Mouse (Mus musculus): ENCODE measurements at regions not wholly inside any gene's neighbourhood (a gene's known extent, or its start where the extent isn't known, plus 50 kb on each side); places are given as distances from the start of the nearest gene placed in this dataset.

DNA sequence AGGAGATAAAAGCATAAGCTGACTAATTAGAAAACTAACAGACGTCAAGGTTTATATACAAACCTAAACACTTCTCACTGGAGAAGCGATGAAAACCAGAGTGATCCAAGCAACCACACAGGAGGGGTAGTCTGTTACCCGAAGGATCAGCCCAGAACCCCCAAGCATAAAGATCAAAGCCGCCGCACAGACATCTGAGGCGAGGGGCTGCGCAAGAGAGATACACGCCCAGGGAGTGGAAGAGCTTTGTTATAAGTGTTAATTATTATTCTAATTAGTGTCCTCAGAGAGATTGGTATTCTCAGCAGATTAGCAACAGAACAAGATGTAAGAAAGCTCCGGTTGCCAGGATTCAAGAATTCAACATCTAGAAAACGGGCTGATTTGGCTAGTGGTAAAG lies 281.2 kb downstream of the Atp23 start:
- no peak overlapping the region for H3K9ac ChIP-seq (ENCODE audit: low read depth, low read length, severe bottlenecking)
- no peak for ATAC-seq (ENCODE audit: low FRiP score, low read depth)
- no peaks in the 10 kb centered on the region for H3K36me3 ChIP-seq (ENCODE audit: control insufficient read depth, insufficient read depth, low read length)
- no peaks in the 10 kb centered on the region for H3K4me1 ChIP-seq (ENCODE audit: control insufficient read depth, insufficient read depth, low read length)
- no peak overlapping the region for H3K4me3 ChIP-seq (replicated peaks; ENCODE audit: low read length)
- no peaks in the 10 kb centered on the region for H3K9me3 ChIP-seq (ENCODE audit: control insufficient read depth, low read length)
- H3K4me2 ChIP-seq (replicated peaks; ENCODE audit: low read depth, low read length, severe bottlenecking), result no peak overlapping the region
- DNase-seq (ENCODE audit: low spot score), result no peak
- H3K27me3 ChIP-seq (ENCODE audit: control insufficient read depth, insufficient read depth, low read length), result no peaks in the 10 kb centered on the region
- no peak for TF ChIP-seq POLR2A (IDR thresholded peaks at IDR 0.05; ENCODE audit: borderline replicate concordance, extremely low read depth, insufficient read depth, insufficient read length)
- 38% methylated on average over 10 of the region's 10 CpGs for WGBS
- no peak overlapping the region for H3K27ac ChIP-seq (replicated peaks; ENCODE audit: low read depth, low read length)

DNA sequence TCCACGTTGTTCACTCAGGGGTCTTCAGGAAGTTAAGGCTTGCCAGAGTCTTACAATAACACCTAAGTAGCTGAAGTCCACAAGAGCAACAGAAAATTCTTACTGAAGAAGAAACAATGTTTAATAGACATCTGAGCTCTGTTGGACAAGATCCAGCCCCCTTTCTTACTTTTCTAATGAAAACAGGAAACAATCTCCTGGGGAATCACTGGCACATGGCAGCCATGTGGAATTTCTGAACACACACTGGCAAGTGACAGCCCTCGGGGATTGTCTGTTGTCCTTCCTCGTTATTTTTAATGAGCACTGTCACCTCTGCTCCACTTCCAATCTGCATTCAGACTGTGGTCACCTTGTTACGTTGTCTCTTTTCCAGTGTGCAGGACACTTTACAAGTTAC lies 288.9 kb downstream of the Atp23 start:
- Histone ChIP-seq H3K9ac (ENCODE audit: low read depth, low read length, severe bottlenecking) (no peak overlapping the region), H3K27me3 (ENCODE audit: control insufficient read depth, insufficient read depth, low read length) (no peaks in the 10 kb centered on the region), H3K4me1 (ENCODE audit: control insufficient read depth, insufficient read depth, low read length) (no peaks in the 10 kb centered on the region), H3K9me3 (ENCODE audit: control insufficient read depth, low read length) (no peaks in the 10 kb centered on the region), H3K27ac (replicated peaks; ENCODE audit: low read depth, low read length) (no peak overlapping the region), H3K4me3 (replicated peaks; ENCODE audit: low read length) (no peak overlapping the region), H3K36me3 (ENCODE audit: control insufficient read depth, insufficient read depth, low read length) (no peaks in the 10 kb centered on the region), H3K4me2 (replicated peaks; ENCODE audit: low read depth, low read length, severe bottlenecking) (no peak overlapping the region)
- no peak for DNase-seq (ENCODE audit: low spot score)
- TF ChIP-seq POLR2A (IDR thresholded peaks at IDR 0.05; ENCODE audit: borderline replicate concordance, extremely low read depth, insufficient read depth, insufficient read length), result no peak
- 30% methylated on average over 4 of the region's 4 CpGs for WGBS
- no peak for ATAC-seq (ENCODE audit: low FRiP score, low read depth)

DNA sequence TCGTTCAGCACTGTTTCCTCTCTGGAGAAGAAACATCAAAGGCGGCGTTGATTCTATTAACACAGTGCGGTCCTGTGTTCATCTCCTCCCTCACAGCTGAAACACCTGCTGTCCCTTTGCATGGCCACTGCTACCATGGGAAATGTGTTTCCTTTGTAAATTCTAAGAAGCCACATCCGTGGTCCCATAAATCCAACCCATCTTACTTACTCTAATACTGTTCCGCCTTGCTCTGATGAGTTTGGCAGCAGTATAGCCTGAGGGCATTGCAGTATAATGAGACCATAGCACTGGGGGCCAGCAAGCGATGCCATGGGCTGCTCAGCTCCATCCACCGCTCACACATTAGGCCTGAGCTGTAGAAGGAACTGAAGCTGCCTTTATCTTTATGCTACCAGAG lies 290.6 kb downstream of the Atp23 start:
- no peak for DNase-seq (ENCODE audit: low spot score)
- H3K27me3 ChIP-seq (ENCODE audit: control insufficient read depth, insufficient read depth, low read length), result no peaks in the 10 kb centered on the region
- no peaks in the 10 kb centered on the region for H3K36me3 ChIP-seq (ENCODE audit: control insufficient read depth, insufficient read depth, low read length)
- WGBS, result 73% methylated on average over 8 of the region's 8 CpGs
- no peak overlapping the region for H3K4me2 ChIP-seq (replicated peaks; ENCODE audit: low read depth, low read length, severe bottlenecking)
- H3K9ac ChIP-seq (ENCODE audit: low read depth, low read length, severe bottlenecking), result no peak overlapping the region
- H3K27ac ChIP-seq (replicated peaks; ENCODE audit: low read depth, low read length), result no peak overlapping the region
- no peak overlapping the region for H3K4me3 ChIP-seq (replicated peaks; ENCODE audit: low read length)
- no peaks in the 10 kb centered on the region for H3K9me3 ChIP-seq (ENCODE audit: control insufficient read depth, low read length)
- no peak for ATAC-seq (ENCODE audit: low FRiP score, low read depth)
- no peak for TF ChIP-seq POLR2A (IDR thresholded peaks at IDR 0.05; ENCODE audit: borderline replicate concordance, extremely low read depth, insufficient read depth, insufficient read length)
- no peaks in the 10 kb centered on the region for H3K4me1 ChIP-seq (ENCODE audit: control insufficient read depth, insufficient read depth, low read length)

- DNase-seq (ENCODE audit: low spot score) (no peak), ATAC-seq (ENCODE audit: low FRiP score, low read depth) (no peak)
- no peak overlapping the region for H3K9ac ChIP-seq (ENCODE audit: low read depth, low read length, severe bottlenecking)
- H3K4me3 ChIP-seq (replicated peaks; ENCODE audit: low read length), result no peak overlapping the region
- H3K4me1 ChIP-seq (ENCODE audit: control insufficient read depth, insufficient read depth, low read length), result no peaks in the 10 kb centered on the region
- H3K27me3 ChIP-seq (ENCODE audit: control insufficient read depth, insufficient read depth, low read length), result no peaks in the 10 kb centered on the region
- 83% methylated on average over 2 of the region's 2 CpGs for WGBS
- no peak overlapping the region for H3K4me2 ChIP-seq (replicated peaks; ENCODE audit: low read depth, low read length, severe bottlenecking)
- no peaks in the 10 kb centered on the region for H3K9me3 ChIP-seq (ENCODE audit: control insufficient read depth, low read length)
- no peaks in the 10 kb centered on the region for H3K36me3 ChIP-seq (ENCODE audit: control insufficient read depth, insufficient read depth, low read length)
- TF ChIP-seq POLR2A (IDR thresholded peaks at IDR 0.05; ENCODE audit: borderline replicate concordance, extremely low read depth, insufficient read depth, insufficient read length), result no peak
- no peak overlapping the region for H3K27ac ChIP-seq (replicated peaks; ENCODE audit: low read depth, low read length)
Observed at GRCm38 (mm10) chr10:126599686-126600085, 301.5 kb downstream of the Atp23 start.

- ATAC-seq (ENCODE audit: low FRiP score, low read depth), result no peak
- no peak for TF ChIP-seq POLR2A (IDR thresholded peaks at IDR 0.05; ENCODE audit: borderline replicate concordance, extremely low read depth, insufficient read depth, insufficient read length)
- Histone ChIP-seq H3K9ac (ENCODE audit: low read depth, low read length, severe bottlenecking) (no peak overlapping the region), H3K4me2 (replicated peaks; ENCODE audit: low read depth, low read length, severe bottlenecking) (no peak overlapping the region), H3K4me3 (replicated peaks; ENCODE audit: low read length) (no peak overlapping the region), H3K27ac (replicated peaks; ENCODE audit: low read depth, low read length) (no peak overlapping the region), H3K27me3 (ENCODE audit: control insufficient read depth, insufficient read depth, low read length) (no peaks in the 10 kb centered on the region), H3K36me3 (ENCODE audit: control insufficient read depth, insufficient read depth, low read length) (no peaks in the 10 kb centered on the region), H3K9me3 (ENCODE audit: control insufficient read depth, low read length) (no peaks in the 10 kb centered on the region), H3K4me1 (ENCODE audit: control insufficient read depth, insufficient read depth, low read length) (no peaks in the 10 kb centered on the region)
- DNase-seq (ENCODE audit: low spot score), result no peak
- WGBS, result 67% methylated on average over 8 of the region's 8 CpGs
Observed at GRCm38 (mm10) chr10:126568155-126568554, 333.0 kb downstream of the Atp23 start.

- no peak for ATAC-seq (ENCODE audit: low FRiP score, low read depth)
- 77% methylated on average over 14 of the region's 14 CpGs for WGBS
Observed at GRCm38 (mm10) chr10:126565326-126565725, 335.8 kb downstream of the Atp23 start.

More at GRCm38 (mm10) chr10:126565326-126565725, 335.8 kb downstream of the Atp23 start:
- TF ChIP-seq POLR2A (IDR thresholded peaks at IDR 0.05; ENCODE audit: borderline replicate concordance, extremely low read depth, insufficient read depth, insufficient read length), result no peak
- DNase-seq (ENCODE audit: low spot score), result no peak
- Histone ChIP-seq H3K27me3 (ENCODE audit: control insufficient read depth, insufficient read depth, low read length) (no peaks in the 10 kb centered on the region), H3K9me3 (ENCODE audit: control insufficient read depth, low read length) (no peaks in the 10 kb centered on the region), H3K4me1 (ENCODE audit: control insufficient read depth, insufficient read depth, low read length) (no peaks in the 10 kb centered on the region), H3K27ac (replicated peaks; ENCODE audit: low read depth, low read length) (no peak overlapping the region), H3K36me3 (ENCODE audit: control insufficient read depth, insufficient read depth, low read length) (no peaks in the 10 kb centered on the region), H3K9ac (ENCODE audit: low read depth, low read length, severe bottlenecking) (no peak overlapping the region), H3K4me3 (replicated peaks; ENCODE audit: low read length) (no peak overlapping the region), H3K4me2 (replicated peaks; ENCODE audit: low read depth, low read length, severe bottlenecking) (no peak overlapping the region)
